Mouse (Mus musculus) intestine, postnatal 0 days (tissue): ENCODE data around the gene Pak6. TPM values are rescaled to one million over a fixed set of nuclear protein-coding genes. Genes with fewer than 3 reads are reported as not detected.

Source experiments
- ATAC-seq: fragments of 200-750 bp; cut with Nextera tagmentation; 2 replicates; pipeline ENCODE4 v1.8.0; 2017; ENCODE audit warnings: mild to moderate bottlenecking, moderate TSS enrichment, moderate library complexity
- H3K27ac ChIP-seq: fragments of 300-500 bp; sonication (generic); 2 replicates; pipeline ENCODE4 v1.5.1; 2014; ENCODE audit warnings: mild to moderate bottlenecking, low read depth, low read length, moderate library complexity
- H3K27me3 ChIP-seq: fragments of 300-500 bp; sonication (generic); replicated peaks from 2 replicates; pipeline ENCODE4 v1.6.1; 2014; ENCODE audit warnings: low read length, mixed read lengths; ENCODE audit not compliant: control insufficient read depth, insufficient read depth
- H3K36me3 ChIP-seq: fragments of 300-500 bp; sonication (generic); 2 replicates; pipeline ENCODE4 v1.6.1; 2014; ENCODE audit warnings: mild to moderate bottlenecking, moderate library complexity; ENCODE audit not compliant: control insufficient read depth, insufficient read depth
- H3K4me1 ChIP-seq: fragments of 300-500 bp; sonication (generic); replicated peaks from 2 replicates; pipeline ENCODE4 v1.6.1; 2014; ENCODE audit warnings: antibody characterized with exemption, low read length, mixed read lengths; ENCODE audit not compliant: control insufficient read depth, insufficient read depth
- H3K4me2 ChIP-seq: fragments of 300-500 bp; sonication (generic); replicated peaks from 2 replicates; pipeline ENCODE4 v1.6.1; 2014; ENCODE audit warnings: low read depth, mild to moderate bottlenecking, moderate library complexity
- H3K4me3 ChIP-seq: fragments of 300-500 bp; sonication (generic); 2 replicates; pipeline ENCODE4 v1.5.1; 2014; ENCODE audit warnings: low read depth, low read length
- H3K9ac ChIP-seq: fragments of 300-500 bp; sonication (generic); 2 replicates; pipeline ENCODE4 v1.6.1; 2014; ENCODE audit warnings: mild to moderate bottlenecking, low read depth, low read length
- H3K9me3 ChIP-seq: fragments of 300-500 bp; sonication (generic); 2 replicates; pipeline ENCODE4 v1.6.1; 2016; ENCODE audit warnings: mixed run types; ENCODE audit not compliant: control insufficient read depth
- CTCF ChIP-seq: sonication (generic); IDR thresholded peaks from 2 replicates; pipeline ENCODE4 v1.5.1; 2016; ENCODE audit warnings: low read depth, mild to moderate bottlenecking, control low read depth, antibody characterized with exemption, moderate library complexity
- WGBS: fragments of 180-500 bp; shearing (Covaris S2); extraction: QIAGEN DNeasy Blood & Tissue Kit; methylation state at CpG from one replicate; pipeline ENCODE4 v1.1.7; 2014; 5-methylcytosine and 5-hydroxymethylcytosine counted together
- polyA plus RNA-seq: library from polyadenylated mRNA; unstranded; fragments of >200 nt; fragmentation: Nextera tagmentation; extraction: Ambion mirVana; gene quantifications from 2 replicates; pipeline ENCODE4 v1.2.1, GENCODE M21; 2015

Pak6 gene
- polyA plus RNA-seq, 1 experiment from 2014 or later, result 0.90 TPM

- Histone ChIP-seq H3K27me3 (peaks cover 4% of the 10 kb centered on the region; the same call in 1 of the 2 replicates), H3K36me3 (no peaks in the 10 kb centered on the region), H3K9me3 (no peaks in the 10 kb centered on the region), H3K4me2 (no peak overlapping the region; the same call in 1 of the 2 replicates), H3K4me3 (no peak overlapping the region), H3K27ac (peak overlapping the region; percentile 28; the same call in 1 of the 2 replicates), H3K9ac (no peak overlapping the region), H3K4me1 (no peaks in the 10 kb centered on the region)
- WGBS, result 50% methylated on average over 4 of the region's 4 CpGs
- no peak for TF ChIP-seq CTCF
- no peak for ATAC-seq
Observed at GRCm38 (mm10) chr2:118729194-118729593, 66.1 kb downstream of the Pak6 start.

- H3K36me3 ChIP-seq, result no peaks in the 10 kb centered on the region
- no peaks in the 10 kb centered on the region for H3K4me1 ChIP-seq
- TF ChIP-seq CTCF, result no peak
- no peak overlapping the region for H3K4me3 ChIP-seq
- H3K4me2 ChIP-seq, result no peak overlapping the region
- 30% methylated on average over 8 of the region's 8 CpGs for WGBS
- no peak overlapping the region for H3K27ac ChIP-seq
- H3K9ac ChIP-seq, result no peak overlapping the region
- ATAC-seq, result no peak
- 0 out of 2 replicates have a peak, but pooled peaks cover 2% of the 10 kb centered on the region for H3K27me3 ChIP-seq
- no peaks in the 10 kb centered on the region for H3K9me3 ChIP-seq
Observed at GRCm38 (mm10) chr2:118729816-118730621, 66.9 kb downstream of the Pak6 start.

GRCm38 (mm10) chr2:118730622-118730915 is 67.5 kb downstream of the Pak6 start:
- no peak overlapping the region for H3K4me2 ChIP-seq
- no peaks in the 10 kb centered on the region for H3K9me3 ChIP-seq
- H3K36me3 ChIP-seq, result no peaks in the 10 kb centered on the region
- H3K27ac ChIP-seq, result no peak overlapping the region
- H3K27me3 ChIP-seq, result no peaks in the 10 kb centered on the region
- TF ChIP-seq CTCF, result peak; percentile 90
- H3K4me3 ChIP-seq, result no peak overlapping the region
- ATAC-seq, result no peak
- 5% methylated on average over 3 of the region's 3 CpGs for WGBS
- H3K4me1 ChIP-seq, result no peaks in the 10 kb centered on the region
- no peak overlapping the region for H3K9ac ChIP-seq

- no peak overlapping the region for H3K4me3 ChIP-seq
- H3K27ac ChIP-seq, result no peak overlapping the region
- H3K27me3 ChIP-seq, result no peaks in the 10 kb centered on the region; the same call in 1 of the 2 replicates
- ATAC-seq, result no peak
- H3K36me3 ChIP-seq, result no peaks in the 10 kb centered on the region
- TF ChIP-seq CTCF, result no peak
- 78% methylated on average over 5 of the region's 5 CpGs for WGBS
- no peaks in the 10 kb centered on the region for H3K9me3 ChIP-seq
- no peak overlapping the region for H3K4me2 ChIP-seq
- H3K4me1 ChIP-seq, result no peaks in the 10 kb centered on the region
- H3K9ac ChIP-seq, result no peak overlapping the region
Observed at GRCm38 (mm10) chr2:118731981-118732380, 68.9 kb downstream of the Pak6 start.

- no peak for TF ChIP-seq CTCF
- no peak for ATAC-seq
- WGBS, result 58% methylated on average over 5 of the region's 5 CpGs
Observed at GRCm38 (mm10) chr2:118733341-118733740, 70.2 kb downstream of the Pak6 start.

GRCm38 (mm10) chr2:118740341-118740740 is 77.2 kb downstream of the Pak6 start:
- H3K9me3 ChIP-seq, result no peaks in the 10 kb centered on the region
- ATAC-seq, result no peak
- no peaks in the 10 kb centered on the region for H3K4me1 ChIP-seq
- no peak for TF ChIP-seq CTCF
- peaks cover 6% of the 10 kb centered on the region; the same call in 1 of the 2 replicates for H3K27me3 ChIP-seq
- H3K4me2 ChIP-seq, result no peak overlapping the region
- H3K27ac ChIP-seq, result no peak overlapping the region
- no peak overlapping the region for H3K9ac ChIP-seq
- no peak overlapping the region for H3K4me3 ChIP-seq
- 58% methylated on average over 3 of the region's 3 CpGs for WGBS
- no peaks in the 10 kb centered on the region for H3K36me3 ChIP-seq

More at GRCm38 (mm10) chr2:118733341-118733740, 70.2 kb downstream of the Pak6 start:
- H3K4me3 ChIP-seq, result no peak overlapping the region
- H3K27me3 ChIP-seq, result no peaks in the 10 kb centered on the region; the same call in 1 of the 2 replicates
- no peak overlapping the region for H3K27ac ChIP-seq
- H3K36me3 ChIP-seq, result no peaks in the 10 kb centered on the region
- no peaks in the 10 kb centered on the region for H3K9me3 ChIP-seq
- no peaks in the 10 kb centered on the region for H3K4me1 ChIP-seq
- no peak overlapping the region for H3K4me2 ChIP-seq
- H3K9ac ChIP-seq, result no peak overlapping the region
